Mouse (Mus musculus) liver, embryonic 13.5 days (tissue): ENCODE results near the gene Pdap1. TPM values are rescaled to one million over a fixed set of nuclear protein-coding genes. Genes with fewer than 3 reads are reported as not detected.
A peak's percentile ranks its signal among the peaks of the same experiment; 100 is the strongest.
"Not testable (repeated sequence)": the region's sequence is repeated elsewhere in the genome, so short reads cannot be mapped to it uniquely, and the experiment has no call there.

Experiments
- ATAC-seq: fragments of 200-750 bp; cut with Nextera tagmentation; 2 replicates; pipeline ENCODE4 v1.8.0; 2017; ENCODE audit warnings: low read depth, mild to moderate bottlenecking, moderate number of reproducible peaks, moderate library complexity
- DNase-seq: peaks from one replicate; pipeline ENCODE4 v3.0.0; 2022
- H3K27ac ChIP-seq: fragments of 300-500 bp; sonication (generic); 2 replicates; pipeline ENCODE4 v1.5.1; 2015; ENCODE audit warnings: moderate library complexity, mild to moderate bottlenecking, inconsistent platforms
- H3K27me3 ChIP-seq: fragments of 300-500 bp; sonication (generic); 2 replicates; pipeline ENCODE4 v1.6.1; 2015; ENCODE audit warnings: mild to moderate bottlenecking, inconsistent platforms
- H3K36me3 ChIP-seq: fragments of 300-500 bp; sonication (generic); 2 replicates; pipeline ENCODE4 v1.6.1; 2015; ENCODE audit warnings: mild to moderate bottlenecking, inconsistent platforms
- H3K4me1 ChIP-seq: fragments of 300-500 bp; sonication (generic); replicated peaks from 2 replicates; pipeline ENCODE4 v1.6.1; 2015; ENCODE audit warnings: inconsistent platforms
- H3K4me2 ChIP-seq: fragments of 300-500 bp; sonication (generic); 2 replicates; pipeline ENCODE4 v1.6.1; 2015; ENCODE audit warnings: inconsistent platforms, mild to moderate bottlenecking, moderate library complexity
- H3K4me3 ChIP-seq: fragments of 300-500 bp; sonication (generic); replicated peaks from 2 replicates; pipeline ENCODE4 v1.5.1; 2015; ENCODE audit warnings: mild to moderate bottlenecking, inconsistent platforms
- H3K9ac ChIP-seq: fragments of 300-500 bp; sonication (generic); 2 replicates; pipeline ENCODE4 v1.6.1; 2015; ENCODE audit warnings: mild to moderate bottlenecking, inconsistent platforms
- H3K9me3 ChIP-seq: fragments of 300-500 bp; sonication (generic); replicated peaks from 2 replicates; pipeline ENCODE4 v1.6.1; 2016; ENCODE audit warnings: inconsistent platforms
- WGBS: fragments of 180-500 bp; shearing (Covaris S2); methylation state at CpG from one replicate; pipeline ENCODE4 v1.1.7; 2015; ENCODE audit not compliant: insufficient replicate concordance; 5-methylcytosine and 5-hydroxymethylcytosine counted together
- polyA plus RNA-seq: library from polyadenylated mRNA; unstranded; fragments of >200 nt; fragmentation: Nextera tagmentation; extraction: Ambion mirVana; gene quantifications from 2 replicates; pipeline ENCODE4 v1.2.1, GENCODE M21; 2015

Pdap1 gene
- polyA plus RNA-seq, 1 experiment from 2014 or later = 69.5 TPM

DNA sequence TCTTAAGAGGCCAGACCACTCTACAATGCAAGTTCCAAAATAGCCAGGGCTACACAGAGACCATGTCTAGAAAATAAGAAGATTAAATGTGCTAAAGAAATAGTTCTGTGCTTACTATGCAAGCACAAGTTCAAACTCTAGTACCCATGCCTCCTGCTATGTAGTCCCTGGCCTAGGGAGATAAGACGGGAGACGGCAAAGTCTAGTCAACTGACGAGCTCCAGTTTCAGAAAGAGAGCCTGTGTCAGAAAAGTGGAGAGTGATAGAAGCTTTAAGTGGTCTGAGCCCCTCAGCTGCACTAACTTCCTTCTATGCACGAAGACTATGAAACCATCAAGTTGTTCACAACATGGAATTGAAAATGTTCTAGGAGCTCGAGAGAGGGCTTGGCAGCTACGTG lies 9.3 kb upstream of the Pdap1 start:
- Histone ChIP-seq H3K27ac (peak overlapping the region; percentile 69), H3K4me1 (peaks cover 46% of the 10 kb centered on the region), H3K9ac (no peak overlapping the region), H3K36me3 (peaks cover 100% of the 10 kb centered on the region), H3K9me3 (no peaks in the 10 kb centered on the region), H3K4me3 (no peak overlapping the region), H3K4me2 (no peak overlapping the region), H3K27me3 (no peaks in the 10 kb centered on the region)
- 36% methylated on average over 6 of the region's 6 CpGs for WGBS
- peak; percentile 65 for ATAC-seq
- DNase-seq = peak; percentile 29

DNA sequence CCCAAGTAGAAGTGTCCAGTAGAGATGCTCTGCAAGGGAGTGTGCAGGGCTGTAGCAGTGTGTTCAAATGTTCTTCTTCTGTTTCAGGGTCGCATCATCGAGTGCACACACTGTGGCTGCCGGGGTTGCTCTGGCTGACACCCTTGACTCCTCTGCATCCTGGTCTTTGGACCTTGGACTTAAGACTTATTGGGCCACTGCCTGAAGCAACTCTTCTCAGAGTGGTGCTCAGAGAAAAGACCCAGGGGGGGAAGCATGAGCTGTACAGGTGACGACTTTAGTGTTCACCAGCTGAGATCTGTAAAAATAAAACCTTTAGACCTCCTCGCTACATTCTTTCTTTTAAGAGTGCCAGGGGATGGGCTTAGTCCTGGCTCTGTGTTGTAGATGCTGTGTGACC lies 7.7 kb upstream of the Pdap1 start:
- ATAC-seq (no peak), DNase-seq (no peak)
- peaks cover 42% of the 10 kb centered on the region for H3K4me1 ChIP-seq
- H3K4me2 ChIP-seq = no peak overlapping the region
- 84% methylated on average over 5 of the region's 5 CpGs for WGBS
- H3K27me3 ChIP-seq = no peaks in the 10 kb centered on the region
- no peak overlapping the region for H3K4me3 ChIP-seq
- H3K27ac ChIP-seq = no peak overlapping the region
- peaks cover 100% of the 10 kb centered on the region for H3K36me3 ChIP-seq
- H3K9me3 ChIP-seq = no peaks in the 10 kb centered on the region
- no peak overlapping the region for H3K9ac ChIP-seq

DNA sequence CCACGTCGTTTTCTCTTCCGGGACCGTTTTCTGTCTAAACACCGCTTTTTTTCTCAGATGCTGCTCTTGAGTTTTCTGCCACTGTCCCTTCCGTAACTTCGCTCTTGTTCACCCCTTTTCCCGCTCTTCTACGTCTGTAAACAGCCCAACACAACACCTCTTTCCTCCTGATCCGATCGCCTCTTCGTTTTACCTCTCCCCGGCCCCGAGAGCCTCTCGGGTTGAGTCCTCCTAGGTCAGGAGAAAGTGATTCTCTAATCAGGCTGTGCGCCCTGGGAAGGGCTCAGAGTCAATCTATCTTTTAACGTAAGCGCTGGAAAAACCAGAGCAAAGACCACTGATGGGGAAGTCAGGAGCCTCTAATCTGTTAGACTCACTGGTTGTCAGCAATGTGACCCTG lies 573 bp upstream of the Pdap1 start:
- under 1% methylated on average over 18 of the region's 18 CpGs for WGBS
- Histone ChIP-seq H3K4me2 (peak overlapping the region; percentile 93), H3K4me1 (peaks cover 52% of the 10 kb centered on the region), H3K9me3 (no peaks in the 10 kb centered on the region), H3K36me3 (peaks cover 59% of the 10 kb centered on the region), H3K4me3 (peak overlapping the region; percentile 96), H3K27me3 (no peaks in the 10 kb centered on the region), H3K9ac (peak overlapping the region; percentile 95), H3K27ac (peak overlapping the region; percentile 95)
- ATAC-seq (peak; percentile 50), DNase-seq (peak; percentile 24)

DNA sequence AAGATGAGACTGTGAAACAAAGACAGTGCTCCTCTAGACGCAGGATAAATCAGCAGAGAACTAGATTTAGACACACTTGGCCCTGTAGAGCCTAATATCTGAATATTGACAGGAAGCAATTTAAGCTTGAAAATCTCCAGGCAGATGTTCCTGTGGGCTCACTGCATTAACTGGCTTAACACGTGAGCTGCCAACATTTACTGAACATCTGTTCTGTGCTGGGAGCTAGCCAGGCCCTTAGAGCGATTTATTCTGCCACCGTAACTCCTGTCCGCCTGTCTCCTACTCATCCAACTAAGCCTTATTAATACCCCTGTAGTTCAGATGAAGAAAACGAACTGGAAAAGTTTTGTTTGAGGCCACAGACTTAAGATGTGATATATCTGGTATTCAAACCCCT lies 1.2 kb downstream of the Pdap1 start:
- peak overlapping the region; percentile 95; the same call in 1 of the 2 replicates for H3K27ac ChIP-seq

DNA sequence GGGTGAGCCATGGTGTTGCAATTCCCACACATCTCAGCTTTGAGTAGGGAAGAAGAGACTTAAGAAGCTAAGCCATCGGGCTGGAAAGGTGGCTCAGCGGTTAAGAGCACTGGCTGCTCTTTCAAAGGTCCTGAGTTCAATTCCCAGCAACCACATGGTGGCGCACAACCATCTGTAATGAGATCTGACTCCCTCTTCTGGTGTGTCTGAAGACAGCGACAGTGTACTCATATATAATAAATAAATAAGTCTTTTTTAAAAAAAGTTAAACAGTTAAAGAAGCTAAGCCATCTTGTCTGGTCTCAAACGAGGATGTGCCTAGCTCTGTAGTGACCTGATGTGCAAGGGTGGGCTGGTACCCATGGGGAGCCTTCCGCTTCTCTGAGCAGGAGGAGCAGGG lies 6.8 kb downstream of the Pdap1 start:
- WGBS = 83% methylated on average over 6 of the region's 6 CpGs
- not testable (repeated sequence) for H3K4me3 ChIP-seq, H3K27ac ChIP-seq, H3K27me3 ChIP-seq, ATAC-seq, H3K9me3 ChIP-seq, H3K4me2 ChIP-seq, DNase-seq, H3K9ac ChIP-seq
- Histone ChIP-seq H3K36me3 (peaks cover 89% of the 10 kb centered on the region), H3K4me1 (peaks cover 24% of the 10 kb centered on the region)

More for the DNA sequence above, 1.2 kb downstream of the Pdap1 start:
- DNase-seq (no peak), ATAC-seq (no peak)
- no peaks in the 10 kb centered on the region for H3K27me3 ChIP-seq
- peaks cover 59% of the 10 kb centered on the region for H3K36me3 ChIP-seq
- H3K4me3 ChIP-seq = peak overlapping the region; percentile 96
- H3K9me3 ChIP-seq = no peaks in the 10 kb centered on the region
- 12% methylated on average over 6 of the region's 6 CpGs for WGBS
- H3K4me1 ChIP-seq = peaks cover 52% of the 10 kb centered on the region
- peak overlapping the region; percentile 95 for H3K9ac ChIP-seq
- H3K4me2 ChIP-seq = peak overlapping the region; percentile 93

DNA sequence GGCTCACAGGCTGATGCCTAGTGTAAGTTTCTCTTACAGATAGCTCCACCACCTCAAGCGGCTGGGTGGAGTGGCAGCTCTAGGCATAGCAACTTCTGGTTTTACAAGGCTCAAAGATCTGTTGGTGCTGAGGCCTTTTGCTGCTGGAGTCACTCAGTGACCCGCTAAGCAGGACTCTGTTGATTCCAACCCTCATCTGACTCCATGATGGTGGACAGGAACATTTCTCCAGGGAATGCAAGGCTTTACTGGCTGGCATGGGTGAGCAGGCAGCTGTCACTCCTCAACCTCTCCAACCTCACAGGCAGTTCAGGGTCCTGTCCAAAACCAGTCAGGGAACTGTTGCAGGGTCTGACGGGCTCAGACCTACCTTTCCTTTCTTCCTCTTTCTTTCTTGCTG lies 9.0 kb downstream of the Pdap1 start:
- ATAC-seq (no peak), DNase-seq (no peak)
- Histone ChIP-seq H3K9ac (no peak overlapping the region), H3K9me3 (no peaks in the 10 kb centered on the region), H3K27me3 (no peaks in the 10 kb centered on the region), H3K27ac (no peak overlapping the region), H3K4me2 (no peak overlapping the region), H3K36me3 (peaks cover 98% of the 10 kb centered on the region), H3K4me1 (peaks cover 7% of the 10 kb centered on the region; the same call in 1 of the 2 replicates), H3K4me3 (no peak overlapping the region)
- 81% methylated on average over 3 of the region's 3 CpGs for WGBS

DNA sequence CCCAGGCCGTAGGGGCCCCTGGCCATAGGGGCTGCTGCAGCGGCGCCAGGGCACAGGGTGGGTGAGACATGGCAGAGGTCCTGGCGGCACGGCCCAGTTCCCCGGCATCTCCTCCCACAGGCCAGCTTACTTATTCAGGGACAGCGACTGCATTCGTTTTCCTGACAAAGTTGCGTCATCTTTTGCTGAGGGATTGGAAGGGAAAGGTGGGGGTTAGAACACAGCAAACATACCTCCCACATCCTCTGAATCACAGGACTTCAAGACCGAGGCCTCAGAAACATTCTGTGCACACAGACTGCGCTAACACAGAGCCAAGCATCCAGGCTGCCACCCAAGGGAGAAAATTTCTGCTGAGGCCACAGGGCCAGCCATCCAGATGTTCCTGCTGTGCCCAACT lies 9.8 kb downstream of the Pdap1 start:
- Histone ChIP-seq H3K36me3 (peaks cover 98% of the 10 kb centered on the region), H3K27ac (no peak overlapping the region), H3K4me1 (peaks cover 7% of the 10 kb centered on the region; the same call in 1 of the 2 replicates), H3K9ac (no peak overlapping the region), H3K4me3 (no peak overlapping the region), H3K9me3 (no peaks in the 10 kb centered on the region), H3K4me2 (no peak overlapping the region), H3K27me3 (no peaks in the 10 kb centered on the region)
- ATAC-seq = peak; percentile 23; the same call in 1 of the 2 replicates
- no peak for DNase-seq
- WGBS = 78% methylated on average over 11 of the region's 11 CpGs

DNA sequence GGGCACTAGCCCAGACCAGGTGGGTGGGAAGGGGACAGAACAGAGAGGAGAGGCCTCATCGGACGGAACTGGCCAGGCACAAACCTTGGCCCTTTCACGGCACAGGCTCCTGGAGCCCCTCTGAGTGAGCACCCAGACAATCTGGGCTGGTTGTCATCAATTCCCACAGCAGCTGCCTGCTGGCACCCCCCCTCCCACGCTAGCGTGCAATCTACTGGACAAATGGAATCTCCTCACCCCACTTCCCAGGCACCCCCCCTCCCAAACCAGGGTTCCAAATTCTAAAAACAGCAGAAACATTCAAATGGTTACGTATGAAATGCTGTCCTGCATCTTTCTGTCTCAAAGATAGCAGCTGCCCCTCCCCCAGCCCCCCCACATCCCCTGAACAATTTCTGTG lies 10.3 kb downstream of the Pdap1 start:
- H3K4me1 ChIP-seq, H3K4me3 ChIP-seq, H3K4me2 ChIP-seq, H3K9ac ChIP-seq, H3K27ac ChIP-seq, DNase-seq, H3K27me3 ChIP-seq, H3K9me3 ChIP-seq, ATAC-seq: not testable (repeated sequence)
- H3K36me3 ChIP-seq = peaks cover 98% of the 10 kb centered on the region
- WGBS = 76% methylated on average over 6 of the region's 6 CpGs

DNA sequence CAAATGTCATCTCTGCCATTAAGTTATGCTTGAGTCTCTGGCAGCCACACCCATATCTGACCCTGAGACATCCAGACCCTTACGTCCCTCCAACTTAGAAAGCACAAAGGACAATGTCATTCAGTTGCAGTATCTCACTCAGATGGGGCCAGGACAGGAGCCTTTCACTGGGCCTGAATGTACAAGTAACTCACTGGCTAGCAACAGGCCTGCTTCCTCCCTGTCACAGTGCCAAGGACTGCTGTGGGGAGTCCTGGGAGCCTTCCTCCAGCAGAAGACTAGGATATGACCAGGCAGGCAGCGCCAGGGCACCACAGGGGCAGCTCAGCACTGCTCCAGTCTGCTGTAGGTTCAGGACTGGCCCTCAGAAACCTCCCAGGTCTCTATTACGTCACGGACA lies 10.9 kb downstream of the Pdap1 start:
- no peak for DNase-seq
- Histone ChIP-seq H3K4me3 (no peak overlapping the region), H3K4me2 (no peak overlapping the region), H3K27me3 (no peaks in the 10 kb centered on the region), H3K36me3 (peaks cover 98% of the 10 kb centered on the region), H3K4me1 (peaks cover 7% of the 10 kb centered on the region; the same call in 1 of the 2 replicates), H3K9me3 (no peaks in the 10 kb centered on the region), H3K27ac (no peak overlapping the region), H3K9ac (no peak overlapping the region)
- WGBS = 82% methylated on average over 4 of the region's 4 CpGs
- ATAC-seq = no peak

DNA sequence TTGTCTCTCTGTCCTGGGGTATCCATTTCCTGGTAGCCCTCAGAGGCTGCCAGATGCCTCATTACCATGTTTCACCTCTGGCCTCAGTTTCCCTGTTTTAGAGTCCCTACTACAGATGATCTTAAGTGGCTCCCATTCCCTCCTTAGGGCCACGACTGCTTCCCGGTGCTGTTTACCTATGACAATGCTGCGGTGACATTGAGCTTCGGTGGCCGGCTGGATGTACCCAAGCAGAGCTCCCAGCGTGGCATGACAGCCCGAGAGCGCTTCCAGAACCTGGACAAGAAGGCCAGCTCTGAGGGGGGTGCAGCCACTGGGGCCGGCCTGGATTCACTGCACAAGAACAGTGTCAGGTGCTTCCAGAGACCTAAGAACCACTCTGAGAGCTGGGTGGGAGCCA lies 13.5 kb downstream of the Pdap1 start:
- Histone ChIP-seq H3K4me1 (peaks cover 7% of the 10 kb centered on the region; the same call in 1 of the 2 replicates), H3K27me3 (no peaks in the 10 kb centered on the region), H3K9ac (no peak overlapping the region), H3K36me3 (peaks cover 95% of the 10 kb centered on the region), H3K27ac (no peak overlapping the region), H3K9me3 (no peaks in the 10 kb centered on the region), H3K4me2 (no peak overlapping the region), H3K4me3 (no peak overlapping the region)
- ATAC-seq (no peak), DNase-seq (no peak)
- WGBS = 88% methylated on average over 9 of the region's 9 CpGs

DNA sequence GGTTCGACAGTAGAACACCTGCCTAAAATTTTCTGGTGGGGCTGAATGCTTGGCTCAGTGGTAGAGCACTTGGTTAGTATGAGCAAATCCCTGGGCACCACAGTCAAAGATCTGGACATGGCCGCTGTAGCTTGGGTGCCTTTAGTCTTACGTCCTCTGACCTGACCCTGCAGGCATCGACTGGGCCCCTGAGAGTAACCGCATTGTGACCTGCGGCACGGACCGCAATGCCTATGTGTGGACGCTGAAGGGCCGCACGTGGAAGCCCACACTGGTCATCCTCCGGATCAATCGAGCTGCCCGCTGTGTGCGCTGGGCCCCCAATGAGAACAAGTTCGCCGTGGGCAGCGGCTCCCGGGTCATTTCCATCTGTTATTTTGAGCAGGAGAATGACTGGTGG lies 16.6 kb downstream of the Pdap1 start:
- Histone ChIP-seq H3K4me1 (0 out of 2 replicates have a peak, but pooled peaks cover 6% of the 10 kb centered on the region), H3K27me3 (no peaks in the 10 kb centered on the region), H3K36me3 (peaks cover 73% of the 10 kb centered on the region), H3K4me3 (no peak overlapping the region), H3K4me2 (no peak overlapping the region), H3K27ac (no peak overlapping the region), H3K9ac (no peak overlapping the region), H3K9me3 (peaks cover 4% of the 10 kb centered on the region; the same call in 1 of the 2 replicates)
- WGBS = 87% methylated on average over 19 of the region's 19 CpGs
- ATAC-seq = no peak
- DNase-seq = no peak

DNA sequence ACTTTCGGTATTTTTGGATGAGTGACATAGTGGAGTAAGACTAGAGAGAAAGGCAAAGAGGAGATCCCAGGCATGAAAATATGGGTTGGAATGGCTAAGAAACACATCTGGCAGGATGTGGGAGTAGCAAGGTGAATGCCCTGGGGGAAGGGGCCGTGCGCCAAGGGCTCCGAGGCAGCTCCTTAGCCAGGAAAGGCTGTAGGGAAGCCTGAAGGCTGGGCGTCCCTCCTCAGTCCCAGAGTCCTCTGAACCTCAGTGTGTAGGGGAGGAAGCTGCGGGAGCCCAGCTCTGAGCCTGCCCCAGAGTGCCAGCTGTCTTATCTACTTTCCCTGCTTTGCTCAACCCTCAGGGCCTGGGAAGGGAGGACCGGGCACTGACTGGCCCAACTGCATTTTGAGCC lies 19.1 kb downstream of the Pdap1 start:
- no peak for DNase-seq
- Histone ChIP-seq H3K36me3 (peaks cover 51% of the 10 kb centered on the region), H3K4me3 (no peak overlapping the region), H3K9ac (no peak overlapping the region), H3K27ac (no peak overlapping the region), H3K27me3 (no peaks in the 10 kb centered on the region), H3K9me3 (peaks cover 4% of the 10 kb centered on the region; the same call in 1 of the 2 replicates), H3K4me1 (peaks cover 18% of the 10 kb centered on the region; the same call in 1 of the 2 replicates), H3K4me2 (no peak overlapping the region)
- ATAC-seq = no peak
- WGBS = 64% methylated on average over 7 of the region's 7 CpGs
